Mouse (Mus musculus): ENCODE data around the gene Cacna1e. TPM values are rescaled to one million over a fixed set of nuclear protein-coding genes. Genes with fewer than 3 reads are reported as not detected.

Gene Cacna1e
- total and polyA plus RNA-seq, 2 experiments from 2014 or later, result 10.3 to 68.4 TPM

DNA sequence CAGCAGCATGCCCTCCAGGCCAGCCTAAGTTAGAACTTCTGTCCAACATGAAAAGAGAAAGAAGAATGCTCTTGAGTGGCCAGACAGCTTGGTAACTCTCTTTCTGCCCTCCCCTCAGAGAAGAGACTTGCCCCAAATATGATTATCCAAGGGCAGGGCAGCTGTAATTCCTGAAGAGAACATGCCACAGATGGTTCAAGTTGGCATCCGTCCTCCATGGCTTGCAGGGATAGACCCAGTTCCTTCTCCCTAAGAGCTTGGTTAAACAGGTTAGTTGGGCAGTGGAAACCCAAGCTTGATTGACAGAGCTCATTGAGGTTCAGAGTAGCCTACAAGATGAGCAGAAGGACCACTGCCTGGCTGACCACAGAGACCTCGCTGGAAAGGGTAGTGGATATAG lies 85.5 kb downstream of the Cacna1e start:
- H3K27me3 ChIP-seq (ENCODE audit: insufficient read depth, low read length), result no peaks in the 10 kb centered on the region
- no peak overlapping the region for H3K27ac ChIP-seq (ENCODE audit: low read depth, low read length)
- no peaks in the 10 kb centered on the region for H3K4me1 ChIP-seq (ENCODE audit: insufficient read depth, low read length)
- WGBS, result 82% methylated on average over 2 of the region's 2 CpGs
- H3K4me2 ChIP-seq (ENCODE audit: low read depth, low read length, poor library complexity, severe bottlenecking), result no peak overlapping the region
- no peak for TF ChIP-seq CTCF (IDR thresholded peaks at IDR 0.05)
- DNase-seq (ENCODE audit: low spot score) (no peak), ATAC-seq (ENCODE audit: low FRiP score) (no peak)
- H3K36me3 ChIP-seq (ENCODE audit: insufficient read depth, low read length), result no peaks in the 10 kb centered on the region
- no peaks in the 10 kb centered on the region for H3K9me3 ChIP-seq (ENCODE audit: low read length)
- H3K4me3 ChIP-seq (ENCODE audit: low read depth, low read length), result no peak overlapping the region
- H3K9ac ChIP-seq (replicated peaks; ENCODE audit: low read length, poor library complexity, severe bottlenecking), result no peak overlapping the region

GRCm38 (mm10) chr1:154796685-154797084 lies 87.6 kb downstream of the Cacna1e start:
- no peak for DNase-seq (ENCODE audit: low spot score)
- no peak overlapping the region for H3K4me2 ChIP-seq (ENCODE audit: low read depth, low read length, poor library complexity, severe bottlenecking)
- ATAC-seq (ENCODE audit: low FRiP score), result no peak
- peak; percentile 60 for TF ChIP-seq CTCF (IDR thresholded peaks at IDR 0.05)
- no peaks in the 10 kb centered on the region for H3K4me1 ChIP-seq (ENCODE audit: insufficient read depth, low read length)
- WGBS, result 64% methylated on average over 2 of the region's 2 CpGs
- no peaks in the 10 kb centered on the region for H3K9me3 ChIP-seq (ENCODE audit: low read length)
- H3K27ac ChIP-seq (ENCODE audit: low read depth, low read length), result no peak overlapping the region
- no peak overlapping the region for H3K9ac ChIP-seq (replicated peaks; ENCODE audit: low read length, poor library complexity, severe bottlenecking)
- no peak overlapping the region for H3K4me3 ChIP-seq (ENCODE audit: low read depth, low read length)
- no peaks in the 10 kb centered on the region for H3K36me3 ChIP-seq (ENCODE audit: insufficient read depth, low read length)
- 0 out of 2 replicates have a peak, but pooled peaks cover 3% of the 10 kb centered on the region for H3K27me3 ChIP-seq (ENCODE audit: insufficient read depth, low read length)

GRCm38 (mm10) chr1:154794518-154794951 lies 89.8 kb downstream of the Cacna1e start:
- Histone ChIP-seq H3K9ac (replicated peaks; ENCODE audit: low read length, poor library complexity, severe bottlenecking) (no peak overlapping the region), H3K4me1 (ENCODE audit: insufficient read depth, low read length) (peaks cover 4% of the 10 kb centered on the region; the same call in 1 of the 2 replicates), H3K4me3 (ENCODE audit: low read depth, low read length) (no peak overlapping the region), H3K4me2 (ENCODE audit: low read depth, low read length, poor library complexity, severe bottlenecking) (no peak overlapping the region), H3K36me3 (ENCODE audit: insufficient read depth, low read length) (no peaks in the 10 kb centered on the region), H3K9me3 (ENCODE audit: low read length) (no peaks in the 10 kb centered on the region), H3K27ac (ENCODE audit: low read depth, low read length) (no peak overlapping the region), H3K27me3 (ENCODE audit: insufficient read depth, low read length) (0 out of 2 replicates have a peak, but pooled peaks cover 3% of the 10 kb centered on the region)
- TF ChIP-seq CTCF (IDR thresholded peaks at IDR 0.05), result no peak
- WGBS, result 92% methylated on average over 8 of the region's 8 CpGs
- DNase-seq (ENCODE audit: low spot score) (no peak), ATAC-seq (ENCODE audit: low FRiP score) (no peak)

- ATAC-seq (ENCODE audit: low FRiP score), result no peak
Measured at GRCm38 (mm10) chr1:154791544-154792174, 92.6 kb downstream of the Cacna1e start.

DNA sequence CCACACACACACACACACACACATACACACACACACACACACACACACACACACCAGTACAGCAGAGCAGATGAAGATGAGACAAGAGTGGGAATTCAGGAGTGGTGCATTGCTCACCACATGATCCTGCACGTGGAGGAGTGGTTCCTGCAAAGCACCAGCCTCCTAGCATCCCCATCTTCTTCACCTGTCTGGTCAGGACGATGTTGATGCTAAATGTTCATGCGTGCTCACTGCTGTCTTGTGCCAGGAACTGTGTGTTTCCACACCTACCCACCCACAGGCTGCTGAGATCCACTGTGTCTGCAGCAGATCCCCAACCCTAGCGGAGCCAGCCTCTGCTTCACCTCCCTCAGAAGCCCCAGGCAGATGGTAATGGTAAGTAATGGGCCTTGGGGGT lies 95.8 kb downstream of the Cacna1e start:
- H3K27me3 ChIP-seq (ENCODE audit: insufficient read depth, low read length), result 0 out of 2 replicates have a peak, but pooled peaks cover 3% of the 10 kb centered on the region
- ATAC-seq (ENCODE audit: low FRiP score), result peak; percentile 31; the same call in 1 of the 2 replicates
- H3K36me3 ChIP-seq (ENCODE audit: insufficient read depth, low read length), result no peaks in the 10 kb centered on the region
- H3K27ac ChIP-seq (ENCODE audit: low read depth, low read length), result no peak overlapping the region
- no peak for DNase-seq (ENCODE audit: low spot score)
- WGBS, result 78% methylated on average over 4 of the region's 4 CpGs
- no peaks in the 10 kb centered on the region for H3K9me3 ChIP-seq (ENCODE audit: low read length)
- peaks cover 4% of the 10 kb centered on the region; the same call in 1 of the 2 replicates for H3K4me1 ChIP-seq (ENCODE audit: insufficient read depth, low read length)
- H3K4me2 ChIP-seq (ENCODE audit: low read depth, low read length, poor library complexity, severe bottlenecking), result no peak overlapping the region
- TF ChIP-seq CTCF (IDR thresholded peaks at IDR 0.05), result no peak
- H3K9ac ChIP-seq (replicated peaks; ENCODE audit: low read length, poor library complexity, severe bottlenecking), result no peak overlapping the region
- H3K4me3 ChIP-seq (ENCODE audit: low read depth, low read length), result no peak overlapping the region

More at GRCm38 (mm10) chr1:154791544-154792174, 92.6 kb downstream of the Cacna1e start:
- H3K9me3 ChIP-seq (ENCODE audit: low read length), result no peaks in the 10 kb centered on the region
- H3K9ac ChIP-seq (replicated peaks; ENCODE audit: low read length, poor library complexity, severe bottlenecking), result no peak overlapping the region
- no peak overlapping the region for H3K4me3 ChIP-seq (ENCODE audit: low read depth, low read length)
- peaks cover 4% of the 10 kb centered on the region; the same call in 1 of the 2 replicates for H3K4me1 ChIP-seq (ENCODE audit: insufficient read depth, low read length)
- no peaks in the 10 kb centered on the region for H3K36me3 ChIP-seq (ENCODE audit: insufficient read depth, low read length)
- peak; percentile 69 for DNase-seq (ENCODE audit: low spot score)
- 0 out of 2 replicates have a peak, but pooled peaks cover 3% of the 10 kb centered on the region for H3K27me3 ChIP-seq (ENCODE audit: insufficient read depth, low read length)
- peak overlapping the region; percentile 32; the same call in 1 of the 2 replicates for H3K27ac ChIP-seq (ENCODE audit: low read depth, low read length)
- 62% methylated on average over 13 of the region's 13 CpGs for WGBS
- TF ChIP-seq CTCF (IDR thresholded peaks at IDR 0.05), result no peak
- H3K4me2 ChIP-seq (ENCODE audit: low read depth, low read length, poor library complexity, severe bottlenecking), result no peak overlapping the region

GRCm38 (mm10) chr1:154788069-154788468 lies 96.2 kb downstream of the Cacna1e start:
- peaks cover 4% of the 10 kb centered on the region; the same call in 1 of the 2 replicates for H3K4me1 ChIP-seq (ENCODE audit: insufficient read depth, low read length)
- TF ChIP-seq CTCF (IDR thresholded peaks at IDR 0.05), result peak; percentile 92
- H3K27ac ChIP-seq (ENCODE audit: low read depth, low read length), result no peak overlapping the region
- H3K9me3 ChIP-seq (ENCODE audit: low read length), result no peaks in the 10 kb centered on the region
- DNase-seq (ENCODE audit: low spot score), result peak; percentile 94
- 6% methylated on average over 5 of the region's 5 CpGs for WGBS
- peak; percentile 63; the same call in 1 of the 2 replicates for ATAC-seq (ENCODE audit: low FRiP score)
- H3K4me3 ChIP-seq (ENCODE audit: low read depth, low read length), result no peak overlapping the region
- H3K9ac ChIP-seq (replicated peaks; ENCODE audit: low read length, poor library complexity, severe bottlenecking), result no peak overlapping the region
- H3K4me2 ChIP-seq (ENCODE audit: low read depth, low read length, poor library complexity, severe bottlenecking), result no peak overlapping the region
- H3K27me3 ChIP-seq (ENCODE audit: insufficient read depth, low read length), result 0 out of 2 replicates have a peak, but pooled peaks cover 3% of the 10 kb centered on the region
- no peaks in the 10 kb centered on the region for H3K36me3 ChIP-seq (ENCODE audit: insufficient read depth, low read length)
